Mouse (Mus musculus) heart, adult 2 months (tissue): Measurements from ENCODE around the gene Agtpbp1. TPM values are rescaled to one million over a fixed set of nuclear protein-coding genes. Genes with fewer than 3 reads are reported as not detected.

Source experiments
- DNase-seq, 2 experiments: peaks; one replicate each; pipeline ENCODE4 v3.0.0; 2021
- H3K27ac ChIP-seq: fragments of 200-600 bp; 2 replicates; pipeline ENCODE4 v1.8.1; 2022
- H3K27me3 ChIP-seq: fragments of 200-500 bp; 2 replicates; pipeline ENCODE4 v1.6.1; 2012; ENCODE audit warnings: mild to moderate bottlenecking, low read length, inconsistent platforms, mixed read lengths; ENCODE audit not compliant: control insufficient read depth, insufficient read depth
- H3K36me3 ChIP-seq: fragments of 200-500 bp; 2 replicates; pipeline ENCODE4 v1.6.1; 2012; ENCODE audit warnings: low read length, inconsistent platforms; ENCODE audit not compliant: control insufficient read depth, insufficient read depth
- H3K4me1 ChIP-seq: fragments of 200-500 bp; 2 replicates; pipeline ENCODE4 v1.6.1; 2011; ENCODE audit warnings: low read length; ENCODE audit not compliant: control insufficient read depth, insufficient read depth
- H3K4me3 ChIP-seq: fragments of 200-600 bp; 2 replicates; pipeline ENCODE4 v1.8.1; 2022
- H3K79me2 ChIP-seq: fragments of 200-500 bp; replicated peaks from 2 replicates; pipeline ENCODE4 v1.6.1; 2012; ENCODE audit warnings: mild to moderate bottlenecking, inconsistent platforms, low read length, moderate library complexity, mixed read lengths; ENCODE audit not compliant: control insufficient read depth, insufficient read depth
- H3K9ac ChIP-seq: fragments of 200-500 bp; 2 replicates; pipeline ENCODE4 v1.6.1; 2012; ENCODE audit warnings: low read depth, mild to moderate bottlenecking, control low read depth, inconsistent platforms, low read length, mixed read lengths
- CTCF ChIP-seq: fragments of 200-600 bp; IDR thresholded peaks from 2 replicates; pipeline ENCODE4 v1.8.1; 2022; ENCODE audit warnings: antibody characterized with exemption, mild to moderate bottlenecking, moderate library complexity
- EP300 ChIP-seq: fragments of 200-500 bp; IDR thresholded peaks from 2 replicates; pipeline ENCODE4 v1.6.1; 2011; ENCODE audit warnings: low read depth, low read length, control low read depth; ENCODE audit not compliant: insufficient read depth
- POLR2A ChIP-seq: fragments of 200-500 bp; IDR thresholded peaks from 2 replicates; pipeline ENCODE4 v1.6.1; 2011; ENCODE audit warnings: mild to moderate bottlenecking, low read depth, low read length, control low read depth; ENCODE audit not compliant: insufficient read depth
- WGBS: fragments of 180-500 bp; shearing (Covaris S2); methylation state at CpG from one replicate; pipeline ENCODE4 v1.1.7; 2018; 5-methylcytosine and 5-hydroxymethylcytosine counted together
- intact Hi-C: fragments of 180-260 bp; cut with DNase I; formaldehyde crosslinking; loops from one replicate; pipeline ENCODE4 v1.15.1; 2025
- polyA plus RNA-seq: library from polyadenylated mRNA; depleted of rRNA; stranded (reverse); fragments of >200 nt; gene quantifications from 2 replicates; pipeline ENCODE4 v1.2.3, GENCODE M21; 2012
- total RNA-seq, 2 experiments: library from RNA; stranded (reverse); gene quantifications; 2 replicates each; pipeline ENCODE4 v1.2.3; 2021

The Agtpbp1 gene
- total and polyA plus RNA-seq, 3 experiments = 27.9 to 173 (median 151) TPM

- no peak overlapping the region for H3K9ac ChIP-seq
- DNase-seq = no peak
- H3K79me2 ChIP-seq = no peaks in the 10 kb centered on the region; the same call in 1 of the 2 replicates
- H3K27ac ChIP-seq = no peak overlapping the region
- no peaks in the 10 kb centered on the region; the same call in 1 of the 2 replicates for H3K36me3 ChIP-seq
- 80% methylated on average over 10 of the region's 10 CpGs for WGBS
- no peak overlapping the region for H3K4me3 ChIP-seq
- no peak for TF ChIP-seq CTCF
- H3K4me1 ChIP-seq = peaks cover 12% of the 10 kb centered on the region
- intact Hi-C loops = no loop called here
- no peaks in the 10 kb centered on the region for H3K27me3 ChIP-seq
Observed at GRCm38 (mm10) chr13:59450840-59451239, 134.2 kb downstream of the Agtpbp1 start.

GRCm38 (mm10) chr13:59447130-59447529 is 137.9 kb downstream of the Agtpbp1 start:
- 47% methylated on average over 7 of the region's 7 CpGs for WGBS
- no peaks in the 10 kb centered on the region for H3K36me3 ChIP-seq
- no peaks in the 10 kb centered on the region for H3K79me2 ChIP-seq
- intact Hi-C loops = no loop called here
- no peak overlapping the region for H3K27ac ChIP-seq
- no peaks in the 10 kb centered on the region; the same call in 1 of the 2 replicates for H3K4me1 ChIP-seq
- H3K9ac ChIP-seq = no peak overlapping the region
- TF ChIP-seq CTCF (no peak), POLR2A (no peak), EP300 (no peak)
- DNase-seq = no peak
- H3K4me3 ChIP-seq = no peak overlapping the region
- H3K27me3 ChIP-seq = no peaks in the 10 kb centered on the region

GRCm38 (mm10) chr13:59445179-59445578 is 139.8 kb downstream of the Agtpbp1 start:
- H3K9ac ChIP-seq = no peak overlapping the region
- TF ChIP-seq POLR2A = no peak
- no peak for TF ChIP-seq CTCF
- TF ChIP-seq EP300 = no peak
- no peak overlapping the region for H3K27ac ChIP-seq
- H3K79me2 ChIP-seq = no peaks in the 10 kb centered on the region
- H3K4me1 ChIP-seq = no peaks in the 10 kb centered on the region
- intact Hi-C loops = no loop called here
- H3K4me3 ChIP-seq = no peak overlapping the region
- no peak for DNase-seq
- 93% methylated on average over 5 of the region's 5 CpGs for WGBS
- H3K27me3 ChIP-seq = no peaks in the 10 kb centered on the region
- no peaks in the 10 kb centered on the region for H3K36me3 ChIP-seq

- no peak for DNase-seq
- no peak overlapping the region for H3K4me3 ChIP-seq
- TF ChIP-seq CTCF (no peak), EP300 (no peak), POLR2A (no peak)
- intact Hi-C loops = no loop called here
- no peaks in the 10 kb centered on the region for H3K4me1 ChIP-seq
- no peak overlapping the region for H3K9ac ChIP-seq
- no peaks in the 10 kb centered on the region for H3K36me3 ChIP-seq
- H3K79me2 ChIP-seq = no peaks in the 10 kb centered on the region
- H3K27me3 ChIP-seq = no peaks in the 10 kb centered on the region
- 84% methylated on average over 6 of the region's 6 CpGs for WGBS
- H3K27ac ChIP-seq = no peak overlapping the region
Observed at GRCm38 (mm10) chr13:59444371-59444770, 140.7 kb downstream of the Agtpbp1 start.

GRCm38 (mm10) chr13:59439683-59440082 is 145.3 kb downstream of the Agtpbp1 start:
- DNase-seq = no peak
- 52% methylated on average over 1 of the region's 1 CpGs for WGBS
- Histone ChIP-seq H3K4me3 (no peak overlapping the region), H3K79me2 (no peaks in the 10 kb centered on the region), H3K9ac (no peak overlapping the region), H3K27me3 (no peaks in the 10 kb centered on the region), H3K36me3 (no peaks in the 10 kb centered on the region), H3K4me1 (no peaks in the 10 kb centered on the region), H3K27ac (no peak overlapping the region)
- intact Hi-C loops = no loop called here
- TF ChIP-seq POLR2A (no peak), CTCF (peak; percentile 51)

- peak; percentile 37 for TF ChIP-seq CTCF
- no peak for TF ChIP-seq EP300
- no peak for TF ChIP-seq POLR2A
- H3K79me2 ChIP-seq = no peaks in the 10 kb centered on the region
Observed at GRCm38 (mm10) chr13:59434554-59434953, 150.5 kb downstream of the Agtpbp1 start.

More at GRCm38 (mm10) chr13:59434554-59434953, 150.5 kb downstream of the Agtpbp1 start:
- H3K4me3 ChIP-seq = no peak overlapping the region
- no peaks in the 10 kb centered on the region for H3K27me3 ChIP-seq
- no peaks in the 10 kb centered on the region for H3K4me1 ChIP-seq
- H3K36me3 ChIP-seq = no peaks in the 10 kb centered on the region
- no peak for DNase-seq
- intact Hi-C loops = no loop called here
- 96% methylated on average over 1 of the region's 1 CpGs for WGBS
- H3K9ac ChIP-seq = no peak overlapping the region
- H3K27ac ChIP-seq = no peak overlapping the region
